Mouse (Mus musculus): ENCODE measurements around the gene Rnf183.

DNA sequence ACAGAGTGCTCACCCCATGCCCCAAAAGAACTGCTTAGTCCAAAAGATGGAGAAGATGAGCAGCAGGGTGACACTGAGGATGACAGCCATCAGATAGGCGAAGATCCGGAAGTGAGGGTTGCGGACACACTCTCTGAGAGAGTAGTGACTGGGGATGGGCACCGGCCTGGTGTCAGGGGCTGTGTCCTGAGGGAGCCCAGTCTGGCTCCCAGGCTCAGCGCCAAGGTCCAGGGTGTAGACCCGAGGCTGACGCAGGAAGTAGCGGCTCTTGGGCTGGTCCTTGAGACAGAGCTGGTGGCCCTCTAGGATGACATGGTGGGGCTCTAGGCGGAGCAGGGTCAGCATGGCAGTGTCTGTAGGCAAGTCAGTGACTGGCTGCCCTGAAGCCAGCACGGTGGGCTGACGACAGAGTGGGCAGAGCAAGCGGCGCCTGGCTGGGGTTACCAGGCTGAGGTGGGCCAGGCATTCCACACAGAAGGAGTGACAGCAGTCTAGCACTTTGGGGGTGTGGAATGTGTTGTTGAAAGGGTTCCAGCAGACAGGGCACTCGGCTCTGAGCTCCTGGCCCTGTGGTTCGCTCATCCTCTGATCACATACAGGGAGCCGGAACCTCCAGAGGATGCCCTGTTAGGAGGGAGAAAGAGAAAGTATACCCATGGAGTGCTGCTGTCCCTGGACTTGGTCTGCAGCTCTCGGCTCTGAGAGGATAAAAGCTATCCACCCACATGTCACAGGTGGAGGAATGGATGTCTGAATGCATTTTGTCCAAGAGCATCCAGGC is 6.9 kb downstream of the Rnf183 start:
- TF ChIP-seq CTCF (IDR thresholded peaks at IDR 0.05; ENCODE audit: control insufficient read depth, insufficient read depth, insufficient replicate concordance, low read depth, low read length) (no peak), POLR2A (IDR thresholded peaks at IDR 0.05; ENCODE audit: control insufficient read depth, low read depth, low read length) (no peak)

All from testis, adult 2 months (tissue).